Mouse (Mus musculus): ENCODE data around the gene Rhof. TPM values are rescaled to one million over a fixed set of nuclear protein-coding genes. Genes with fewer than 3 reads are reported as not detected.

The Rhof gene
- polyA plus RNA-seq, 1 experiment from 2014 or later: 16.7 TPM

DNA sequence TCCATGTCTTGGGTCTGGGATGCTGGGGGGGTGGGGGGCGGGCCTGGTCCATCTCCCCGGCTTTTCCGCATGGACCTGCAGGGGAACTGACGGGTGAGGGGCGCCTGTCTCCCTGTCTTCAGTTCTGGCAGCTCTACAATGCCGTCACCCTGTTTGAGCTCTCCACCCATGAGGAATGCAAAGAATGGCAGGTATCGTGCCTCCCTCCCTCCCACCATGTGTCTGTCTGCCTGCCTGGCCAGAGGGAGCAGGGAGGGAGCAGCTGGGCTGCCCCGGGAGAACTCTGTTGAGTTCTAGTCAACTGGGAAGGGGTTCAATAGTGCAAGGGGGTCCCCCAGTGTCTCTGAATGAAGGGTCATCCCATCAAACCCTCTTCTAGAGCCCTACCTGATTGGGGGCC lies 16.4 kb downstream of the Rhof start:
- 74% methylated on average over 8 of the region's 8 CpGs for WGBS
- Histone ChIP-seq H3K36me3 (no peaks in the 10 kb centered on the region), H3K9me3 (no peaks in the 10 kb centered on the region), H3K27me3 (no peaks in the 10 kb centered on the region), H3K4me3 (no peak overlapping the region), H3K4me2 (no peak overlapping the region), H3K4me1 (replicated peaks) (no peaks in the 10 kb centered on the region), H3K27ac (replicated peaks) (no peak overlapping the region), H3K9ac (no peak overlapping the region)
- no peak for ATAC-seq (ENCODE audit: low FRiP score, low read depth)

GRCm38 (mm10) chr5:123114924-123115323 lies 17.6 kb downstream of the Rhof start:
- ATAC-seq (ENCODE audit: low FRiP score, low read depth): no peak
- no peaks in the 10 kb centered on the region for H3K36me3 ChIP-seq
- peaks cover 10% of the 10 kb centered on the region for H3K4me1 ChIP-seq (replicated peaks)
- H3K4me3 ChIP-seq: no peak overlapping the region
- no peaks in the 10 kb centered on the region for H3K27me3 ChIP-seq
- H3K9ac ChIP-seq: no peak overlapping the region
- H3K27ac ChIP-seq (replicated peaks): no peak overlapping the region
- H3K9me3 ChIP-seq: no peaks in the 10 kb centered on the region
- H3K4me2 ChIP-seq: no peak overlapping the region
- WGBS: 30% methylated on average over 7 of the region's 7 CpGs

DNA sequence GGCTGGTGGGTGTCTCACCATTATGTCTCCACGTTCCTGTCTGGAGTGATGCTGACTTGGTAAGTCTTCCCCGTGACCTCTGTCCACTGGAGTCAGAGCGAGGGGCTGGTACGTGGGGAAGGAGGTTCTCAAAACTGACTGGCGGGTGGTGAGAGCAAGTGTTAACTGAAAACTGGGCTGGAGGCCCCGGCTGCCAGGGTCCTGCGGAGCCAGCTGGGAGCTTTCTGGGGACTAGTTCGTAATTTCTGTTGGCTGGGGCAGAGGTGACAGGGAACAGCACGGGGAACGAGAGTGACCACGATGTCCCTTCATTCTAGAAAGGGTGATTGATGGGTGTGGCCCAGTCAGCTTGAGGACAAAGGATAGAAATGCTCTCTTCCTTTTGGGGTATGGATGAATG lies 18.4 kb downstream of the Rhof start:
- Histone ChIP-seq H3K4me3 (no peak overlapping the region), H3K4me1 (replicated peaks) (peaks cover 19% of the 10 kb centered on the region), H3K27ac (replicated peaks) (no peak overlapping the region), H3K4me2 (no peak overlapping the region), H3K9me3 (no peaks in the 10 kb centered on the region), H3K27me3 (no peaks in the 10 kb centered on the region), H3K36me3 (no peaks in the 10 kb centered on the region), H3K9ac (no peak overlapping the region)
- 39% methylated on average over 11 of the region's 11 CpGs for WGBS
- ATAC-seq (ENCODE audit: low FRiP score, low read depth): no peak

DNA sequence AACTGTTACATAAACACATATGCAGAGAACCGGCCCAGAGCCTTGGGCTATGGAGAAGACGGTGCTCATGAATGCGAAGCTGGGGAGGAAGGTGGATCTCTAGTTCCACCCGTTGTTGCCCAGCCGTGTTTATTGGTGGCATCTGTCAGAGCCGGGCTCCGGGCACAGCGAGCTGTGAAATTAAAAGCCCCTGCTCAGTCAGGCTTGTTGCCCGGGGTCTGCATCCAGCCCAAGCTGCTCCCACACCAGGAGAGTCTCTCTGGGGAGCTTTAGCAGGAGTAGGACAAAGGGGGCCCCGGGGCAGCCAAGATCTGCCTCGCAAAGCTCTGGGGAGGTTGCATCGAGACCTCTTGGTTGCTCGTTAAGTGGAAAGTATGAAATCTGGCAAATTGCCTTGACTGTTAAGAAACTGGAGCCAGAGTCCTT lies 22.2 kb downstream of the Rhof start:
- no peaks in the 10 kb centered on the region for H3K27me3 ChIP-seq
- ATAC-seq (ENCODE audit: low FRiP score, low read depth): peak; percentile 68
- 27% methylated on average over 13 of the region's 13 CpGs for WGBS
- peak overlapping the region; percentile 73 for H3K27ac ChIP-seq (replicated peaks)
- H3K9me3 ChIP-seq: no peaks in the 10 kb centered on the region
- H3K4me3 ChIP-seq: no peak overlapping the region
- peaks cover 23% of the 10 kb centered on the region for H3K4me1 ChIP-seq (replicated peaks)
- peak overlapping the region; percentile 47; the same call in 1 of the 2 replicates for H3K4me2 ChIP-seq
- 0 out of 2 replicates have a peak overlapping the region, but pooled peaks have one; percentile 17 for H3K9ac ChIP-seq
- H3K36me3 ChIP-seq: no peaks in the 10 kb centered on the region

DNA sequence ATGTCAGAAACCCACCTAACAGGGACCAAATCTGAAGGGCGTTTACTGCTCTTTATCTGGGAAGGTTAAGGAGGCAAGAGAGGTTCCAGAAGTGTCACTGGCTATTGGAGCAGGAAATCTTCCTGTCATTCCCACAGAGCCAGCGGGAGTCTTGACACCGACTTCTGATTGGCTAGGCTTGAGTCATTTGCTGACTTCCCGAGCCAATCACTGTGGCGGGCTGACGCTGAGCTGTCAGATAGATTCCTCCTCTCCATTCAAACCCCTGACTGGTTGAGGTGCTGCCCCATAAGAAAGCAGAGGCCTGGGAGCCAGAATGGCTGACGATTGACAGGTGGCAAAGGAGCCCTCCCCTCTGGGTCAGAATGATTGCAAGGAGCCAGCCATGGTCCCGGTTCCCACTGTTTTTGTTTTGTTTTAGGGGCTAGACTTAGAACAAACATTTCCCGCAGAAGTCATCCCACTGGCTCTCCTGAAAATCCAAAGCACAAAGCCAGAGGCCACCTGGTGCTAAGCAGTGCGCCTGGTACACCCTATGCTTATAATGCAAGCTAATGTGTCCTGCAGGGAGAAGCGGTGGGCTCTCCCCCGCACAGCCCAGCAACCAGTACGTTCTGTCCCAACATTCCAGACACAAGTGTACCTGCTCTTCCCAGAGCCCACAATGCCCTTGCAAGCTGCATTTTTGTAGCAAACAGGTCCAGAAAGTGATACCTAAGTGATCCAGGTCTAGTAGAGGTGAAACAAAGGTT lies 22.9 kb downstream of the Rhof start:
- H3K27me3 ChIP-seq: no peaks in the 10 kb centered on the region
- 0 out of 2 replicates have a peak, but pooled peaks have one; percentile 69 for ATAC-seq (ENCODE audit: low FRiP score, low read depth)
- H3K27ac ChIP-seq (replicated peaks): peak overlapping the region; percentile 73
- WGBS: 22% methylated on average over 13 of the region's 13 CpGs
- H3K4me1 ChIP-seq (replicated peaks): peaks cover 23% of the 10 kb centered on the region
- no peak overlapping the region for H3K9ac ChIP-seq
- peak overlapping the region; percentile 47 for H3K4me2 ChIP-seq
- 0 out of 2 replicates have a peak overlapping the region, but pooled peaks have one; percentile 3 for H3K4me3 ChIP-seq
- H3K9me3 ChIP-seq: no peaks in the 10 kb centered on the region
- H3K36me3 ChIP-seq: no peaks in the 10 kb centered on the region

DNA sequence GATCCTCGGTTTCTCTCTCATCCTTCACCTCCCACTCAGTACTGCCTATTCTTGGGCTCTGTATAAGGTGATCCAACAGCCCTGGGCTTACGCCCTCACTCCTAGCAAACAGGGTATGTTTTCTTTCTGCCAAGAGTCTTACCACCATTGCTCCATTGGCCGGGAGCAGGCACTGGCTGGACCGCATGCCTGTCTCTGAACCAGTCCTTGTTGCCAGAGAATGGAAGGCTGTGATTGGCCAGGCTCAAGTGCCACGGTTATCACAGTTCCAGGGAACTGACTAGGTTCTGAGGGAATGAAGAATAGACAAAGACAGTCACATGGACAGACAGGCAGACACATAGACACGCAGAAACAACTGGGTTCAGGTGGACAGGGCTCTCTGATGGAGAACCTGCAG lies 27.7 kb downstream of the Rhof start:
- Histone ChIP-seq H3K4me2 (no peak overlapping the region), H3K9me3 (no peaks in the 10 kb centered on the region), H3K9ac (no peak overlapping the region), H3K36me3 (peaks cover 3% of the 10 kb centered on the region; the same call in 1 of the 2 replicates), H3K4me3 (no peak overlapping the region), H3K27ac (replicated peaks) (no peak overlapping the region), H3K27me3 (no peaks in the 10 kb centered on the region), H3K4me1 (replicated peaks) (peaks cover 11% of the 10 kb centered on the region)
- ATAC-seq (ENCODE audit: low FRiP score, low read depth): no peak
- 85% methylated on average over 6 of the region's 6 CpGs for WGBS

DNA sequence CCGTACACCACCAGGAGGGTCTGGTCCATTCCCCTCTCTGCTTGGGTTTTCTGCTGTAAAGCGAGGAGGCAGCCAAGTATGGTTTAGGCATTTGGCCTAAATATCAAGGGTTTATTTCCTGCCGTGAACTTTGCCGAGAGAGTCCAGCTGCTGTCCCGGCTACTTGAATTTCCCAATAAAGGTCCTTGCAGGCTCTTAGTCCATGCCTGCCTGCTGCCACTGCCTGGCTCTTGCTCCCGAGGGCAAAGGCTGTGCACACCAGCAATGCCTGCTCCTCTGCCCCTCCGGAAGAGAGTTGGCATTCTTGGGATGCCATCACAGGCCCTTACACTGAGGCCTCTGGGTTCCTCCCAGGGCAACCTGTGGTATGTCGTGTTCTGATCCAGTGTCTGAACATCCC lies 28.9 kb downstream of the Rhof start:
- H3K4me1 ChIP-seq (replicated peaks): no peaks in the 10 kb centered on the region
- H3K9me3 ChIP-seq: no peaks in the 10 kb centered on the region
- H3K36me3 ChIP-seq: peaks cover 5% of the 10 kb centered on the region
- no peak overlapping the region for H3K27ac ChIP-seq (replicated peaks)
- H3K9ac ChIP-seq: no peak overlapping the region
- no peak for ATAC-seq (ENCODE audit: low FRiP score, low read depth)
- 77% methylated on average over 8 of the region's 8 CpGs for WGBS
- H3K27me3 ChIP-seq: no peaks in the 10 kb centered on the region
- no peak overlapping the region for H3K4me2 ChIP-seq
- H3K4me3 ChIP-seq: no peak overlapping the region

DNA sequence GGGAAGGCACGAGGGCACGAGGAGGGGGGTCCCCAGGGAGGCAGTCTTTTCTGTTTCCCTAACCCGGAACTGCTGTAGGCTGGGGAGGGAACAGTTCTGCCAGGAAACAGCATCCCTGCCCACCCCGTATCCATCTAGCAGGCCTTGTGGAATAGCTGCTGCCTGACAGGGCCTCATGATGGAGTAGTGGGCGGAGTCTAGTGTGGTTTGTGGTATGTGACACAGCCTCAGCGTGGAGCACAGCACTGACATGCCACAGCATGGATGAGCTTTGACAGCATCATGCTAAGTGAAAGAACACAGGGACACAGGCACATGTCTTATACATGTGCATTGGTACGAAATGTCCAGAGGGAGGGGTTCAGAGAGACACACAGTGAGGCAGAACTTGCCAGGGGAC lies 30.1 kb downstream of the Rhof start:
- Histone ChIP-seq H3K27ac (replicated peaks) (no peak overlapping the region), H3K4me2 (no peak overlapping the region), H3K9ac (no peak overlapping the region), H3K36me3 (peaks cover 10% of the 10 kb centered on the region), H3K27me3 (no peaks in the 10 kb centered on the region), H3K4me1 (replicated peaks) (no peaks in the 10 kb centered on the region), H3K9me3 (no peaks in the 10 kb centered on the region), H3K4me3 (no peak overlapping the region)
- no peak for ATAC-seq (ENCODE audit: low FRiP score, low read depth)
- WGBS: 62% methylated on average over 7 of the region's 7 CpGs

DNA sequence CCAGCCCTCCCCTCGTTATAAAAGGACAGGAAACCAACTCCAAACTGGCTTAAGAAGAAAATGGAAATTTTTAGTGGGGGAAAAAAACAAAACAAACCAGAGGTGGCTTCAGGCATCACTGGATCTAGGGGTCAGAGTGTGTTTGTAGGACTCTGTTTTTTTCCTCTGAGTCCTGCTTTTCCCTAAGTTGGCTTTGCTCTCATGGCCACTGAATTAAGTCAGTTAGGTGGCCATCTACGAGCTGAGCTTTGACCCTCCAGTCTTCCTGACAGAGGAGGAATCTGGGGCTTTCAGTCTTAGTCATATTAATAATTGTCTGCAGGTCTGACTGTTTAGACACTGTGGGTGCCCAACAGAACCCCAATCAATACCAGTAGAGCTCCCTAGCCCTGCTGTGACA lies 34.0 kb downstream of the Rhof start:
- 80% methylated on average over 2 of the region's 2 CpGs for WGBS
- H3K27me3 ChIP-seq: no peaks in the 10 kb centered on the region
- H3K27ac ChIP-seq (replicated peaks): no peak overlapping the region
- H3K4me2 ChIP-seq: no peak overlapping the region
- ATAC-seq (ENCODE audit: low FRiP score, low read depth): no peak
- no peaks in the 10 kb centered on the region for H3K4me1 ChIP-seq (replicated peaks)
- peaks cover 10% of the 10 kb centered on the region for H3K36me3 ChIP-seq
- H3K9me3 ChIP-seq: no peaks in the 10 kb centered on the region
- H3K9ac ChIP-seq: no peak overlapping the region
- no peak overlapping the region for H3K4me3 ChIP-seq

GRCm38 (mm10) chr5:123096299-123096698 lies 36.2 kb downstream of the Rhof start:
- Histone ChIP-seq H3K4me2 (no peak overlapping the region), H3K9me3 (no peaks in the 10 kb centered on the region), H3K36me3 (peaks cover 10% of the 10 kb centered on the region), H3K4me1 (replicated peaks) (no peaks in the 10 kb centered on the region), H3K9ac (no peak overlapping the region), H3K27ac (replicated peaks) (no peak overlapping the region), H3K4me3 (no peak overlapping the region), H3K27me3 (no peaks in the 10 kb centered on the region)
- WGBS: 89% methylated on average over 8 of the region's 8 CpGs
- ATAC-seq (ENCODE audit: low FRiP score, low read depth): no peak

GRCm38 (mm10) chr5:123094238-123094991 lies 38.1 kb downstream of the Rhof start:
- no peaks in the 10 kb centered on the region for H3K4me1 ChIP-seq (replicated peaks)
- peak overlapping the region; percentile 18; the same call in 1 of the 2 replicates for H3K4me2 ChIP-seq
- no peaks in the 10 kb centered on the region for H3K27me3 ChIP-seq
- no peak overlapping the region for H3K4me3 ChIP-seq
- H3K9ac ChIP-seq: no peak overlapping the region
- peaks cover 6% of the 10 kb centered on the region; the same call in 1 of the 2 replicates for H3K36me3 ChIP-seq
- no peak overlapping the region for H3K27ac ChIP-seq (replicated peaks)
- H3K9me3 ChIP-seq: no peaks in the 10 kb centered on the region
- ATAC-seq (ENCODE audit: low FRiP score, low read depth): 0 out of 2 replicates have a peak, but pooled peaks have one; percentile 38
- WGBS: 70% methylated on average over 25 of the region's 25 CpGs

GRCm38 (mm10) chr5:123093077-123093633 lies 39.3 kb downstream of the Rhof start:
- Histone ChIP-seq H3K36me3 (peaks cover under 1% of the 10 kb centered on the region; the same call in 1 of the 2 replicates), H3K4me2 (no peak overlapping the region), H3K27me3 (no peaks in the 10 kb centered on the region), H3K4me3 (no peak overlapping the region), H3K27ac (replicated peaks) (no peak overlapping the region), H3K9ac (no peak overlapping the region), H3K9me3 (no peaks in the 10 kb centered on the region), H3K4me1 (replicated peaks) (no peaks in the 10 kb centered on the region)
- WGBS: 73% methylated on average over 14 of the region's 14 CpGs
- ATAC-seq (ENCODE audit: low FRiP score, low read depth): no peak
